ENCODE assay signal across 8 mouse cellular contexts in genomic region chr3:152089178-152089577, GRCm38 (mm10).
DNase-seq lines count a peak whose midpoint lies in the region; ATAC-seq and TF ChIP-seq lines count a peak whose summit lies in the region.

No protein-coding gene starts in this region.

- no peak overlapping the region for H3K9ac ChIP-seq in heart, adult 2 months (ENCODE audit: low read depth, low read length)
- no peak overlapping the region for H3K9ac ChIP-seq in forebrain, embryonic 14.5 days (ENCODE audit: low read length)
- H3K9ac ChIP-seq in kidney, embryonic 14.5 days (ENCODE audit: low read depth, low read length), result no peak overlapping the region

- H3K79me2 ChIP-seq in heart, adult 2 months (replicated peaks; ENCODE audit: control insufficient read depth, insufficient read depth, low read length), result no peaks in the 10 kb centered on the region

- 2% methylated on average over 4 of the region's 4 CpGs for WGBS in heart, adult 2 months
- WGBS in forebrain, embryonic 14.5 days, result 1% methylated on average over 4 of the region's 4 CpGs
- 5% methylated on average over 4 of the region's 4 CpGs for WGBS in kidney, embryonic 14.5 days

- intact Hi-C loops in heart, adult 2 months (cut with DNase I), result loop anchor here (1.0 to 2.0 kb wide), 4 partner anchors 252 to 372 kb away; partner anchors contain the start of gene Ptgfr

- peak; percentile 87; the same call in 1 of the 2 replicates for TF ChIP-seq EP300 in heart, adult 2 months (IDR thresholded peaks at IDR 0.05; ENCODE audit: insufficient read depth, low read depth, low read length)

- peak; percentile 93 for TF ChIP-seq CTCF in heart, adult 2 months (IDR thresholded peaks at IDR 0.05)

- H3K4me1 ChIP-seq in heart, adult 2 months (ENCODE audit: control insufficient read depth, insufficient read depth, low read length), result no peaks in the 10 kb centered on the region
- no peaks in the 10 kb centered on the region for H3K4me1 ChIP-seq in forebrain, embryonic 14.5 days (ENCODE audit: control insufficient read depth, insufficient read depth, low read length)
- no peaks in the 10 kb centered on the region for H3K4me1 ChIP-seq in kidney, embryonic 14.5 days (ENCODE audit: control insufficient read depth, insufficient read depth, low read length)

- H3K4me3 ChIP-seq in heart, adult 2 months, result no peak overlapping the region
- no peak overlapping the region for H3K4me3 ChIP-seq in forebrain, embryonic 14.5 days (ENCODE audit: low read depth, low read length)
- H3K4me3 ChIP-seq in kidney, embryonic 14.5 days (ENCODE audit: low read length), result no peak overlapping the region

- H3K36me3 ChIP-seq in heart, adult 2 months (ENCODE audit: control insufficient read depth, insufficient read depth, low read length), result no peaks in the 10 kb centered on the region
- H3K36me3 ChIP-seq in forebrain, embryonic 14.5 days (ENCODE audit: control insufficient read depth, insufficient read depth, low read length), result no peaks in the 10 kb centered on the region
- no peaks in the 10 kb centered on the region for H3K36me3 ChIP-seq in kidney, embryonic 14.5 days (ENCODE audit: control insufficient read depth, insufficient read depth, low read length)

- H3K27ac ChIP-seq in heart, adult 2 months, result no peak overlapping the region
- no peak overlapping the region for H3K27ac ChIP-seq in forebrain, embryonic 14.5 days (ENCODE audit: low read depth, low read length)
- H3K27ac ChIP-seq in kidney, embryonic 14.5 days (ENCODE audit: low read depth, low read length), result no peak overlapping the region

- H3K4me2 ChIP-seq in forebrain, embryonic 14.5 days (ENCODE audit: low read length), result no peak overlapping the region
- H3K4me2 ChIP-seq in kidney, embryonic 14.5 days (replicated peaks; ENCODE audit: low read depth, low read length), result no peak overlapping the region

- no peak for TF ChIP-seq POLR2A in heart, adult 2 months (IDR thresholded peaks at IDR 0.05; ENCODE audit: insufficient read depth, low read depth, low read length)

- ATAC-seq in forebrain, embryonic 14.5 days, result 0 out of 2 replicates have a peak, but pooled peaks have one; percentile 54
- ATAC-seq in kidney, embryonic 14.5 days (ENCODE audit: low FRiP score, low TSS enrichment), result peak; percentile 29; the same call in 1 of the 2 replicates
- ATAC-seq in megakaryocyte-erythroid progenitor cell, adult 5-6 weeks (replicated peaks; ENCODE audit: low FRiP score, low TSS enrichment, poor library complexity, severe bottlenecking), result peak; percentile 81

- DNase-seq in heart, adult 2 months, result peak; percentile 34 to 55
- DNase-seq in heart, adult 9 months (ENCODE audit: low spot score in 2 of 2), result no peak
- peak; percentile 38 to 42 for DNase-seq in B cell, adult 2 months
- DNase-seq in T-cell, adult 2 months (ENCODE audit: low spot score), result peak; percentile 9
- peak; percentile 57 for DNase-seq in forebrain, embryonic 14.5 days (ENCODE audit: low spot score)
- DNase-seq in thymus, postnatal 4 days, result peak; percentile 68

- H3K9me3 ChIP-seq in forebrain, embryonic 14.5 days (replicated peaks; ENCODE audit: control insufficient read depth, low read length), result no peaks in the 10 kb centered on the region
- no peaks in the 10 kb centered on the region for H3K9me3 ChIP-seq in kidney, embryonic 14.5 days (ENCODE audit: control insufficient read depth, low read length)

- no peaks in the 10 kb centered on the region for H3K27me3 ChIP-seq in heart, adult 2 months (ENCODE audit: control insufficient read depth, insufficient read depth, low read length)
- no peaks in the 10 kb centered on the region for H3K27me3 ChIP-seq in forebrain, embryonic 14.5 days (replicated peaks; ENCODE audit: control insufficient read depth, insufficient read depth, low read length)
- H3K27me3 ChIP-seq in kidney, embryonic 14.5 days (ENCODE audit: control insufficient read depth, insufficient read depth, low read length), result no peaks in the 10 kb centered on the region

Comparison
In these comparisons a context has a peak if more than half of its experiments do, and no peak if none do; other contexts are left out.
1. DNase-seq: peak in heart, adult 2 months (2 of 2), B cell, adult 2 months (2 of 2), T-cell, adult 2 months (single experiment), forebrain, embryonic 14.5 days (single experiment) and thymus, postnatal 4 days (single experiment); none in heart, adult 9 months (0 of 2).
2. ATAC-seq: peak in every context shown above with its lines; median percentile 81 in megakaryocyte-erythroid progenitor cell, adult 5-6 weeks; 54 in forebrain, embryonic 14.5 days; 29 in kidney, embryonic 14.5 days.